Mouse (Mus musculus) lung, postnatal 0 days (tissue): Measurements from ENCODE around the gene Zfp609. TPM values are rescaled to one million over a fixed set of nuclear protein-coding genes. Genes with fewer than 3 reads are reported as not detected.

ENCODE experiments used
- ATAC-seq: fragments of 200-750 bp; cut with Nextera tagmentation; 2 replicates; pipeline ENCODE4 v1.8.0; 2017; ENCODE audit warnings: moderate library complexity
- DNase-seq: peaks from one replicate; pipeline ENCODE4 v3.0.0-alpha.2; 2016; ENCODE audit warnings: low spot score
- H3K27ac ChIP-seq: fragments of 300-500 bp; sonication (generic); 2 replicates; pipeline ENCODE4 v1.5.1; 2014; ENCODE audit warnings: antibody characterized with exemption, mild to moderate bottlenecking, low read length, mixed read lengths
- H3K27me3 ChIP-seq: fragments of 300-500 bp; sonication (generic); replicated peaks from 2 replicates; pipeline ENCODE4 v1.6.1; 2014; ENCODE audit warnings: low read length, mixed read lengths; ENCODE audit not compliant: insufficient read depth
- H3K36me3 ChIP-seq: fragments of 300-500 bp; sonication (generic); 2 replicates; pipeline ENCODE4 v1.6.1; 2014; ENCODE audit warnings: low read length, mixed read lengths; ENCODE audit not compliant: insufficient read depth
- H3K4me1 ChIP-seq: fragments of 300-500 bp; sonication (generic); 2 replicates; pipeline ENCODE4 v1.6.1; 2014; ENCODE audit warnings: antibody characterized with exemption, low read depth, low read length, mixed read lengths; ENCODE audit not compliant: insufficient read depth
- H3K4me2 ChIP-seq: fragments of 300-500 bp; sonication (generic); replicated peaks from 2 replicates; pipeline ENCODE4 v1.6.1; 2014; ENCODE audit warnings: low read depth, mild to moderate bottlenecking, low read length, moderate library complexity, mixed read lengths
- H3K4me3 ChIP-seq: fragments of 300-500 bp; sonication (generic); 2 replicates; pipeline ENCODE4 v1.5.1; 2014; ENCODE audit warnings: low read depth, low read length
- H3K9ac ChIP-seq: fragments of 300-500 bp; sonication (generic); replicated peaks from 2 replicates; pipeline ENCODE4 v1.6.1; 2014; ENCODE audit warnings: low read depth, mild to moderate bottlenecking
- H3K9me3 ChIP-seq: fragments of 300-500 bp; sonication (generic); 2 replicates; pipeline ENCODE4 v1.6.1; 2016; ENCODE audit warnings: low read length, mixed read lengths
- CTCF ChIP-seq: IDR thresholded peaks from 2 replicates; pipeline ENCODE4 v1.5.1; 2016; ENCODE audit warnings: antibody characterized with exemption, mild to moderate bottlenecking
- EP300 ChIP-seq: IDR thresholded peaks from 2 replicates; pipeline ENCODE4 v1.6.1; 2016; ENCODE audit warnings: antibody characterized with exemption, mild to moderate bottlenecking, control low read depth
- WGBS: fragments of 180-500 bp; shearing (Covaris S2); extraction: QIAGEN DNeasy Blood & Tissue Kit; methylation state at CpG from one replicate; pipeline ENCODE4 v1.1.7; 2014; 5-methylcytosine and 5-hydroxymethylcytosine counted together
- polyA plus RNA-seq: library from polyadenylated mRNA; unstranded; fragments of >200 nt; fragmentation: Nextera tagmentation; extraction: Ambion mirVana; gene quantifications from 2 replicates; pipeline ENCODE4 v1.2.1, GENCODE M21; 2015

Gene Zfp609
- polyA plus RNA-seq, 1 experiment from 2014 or later, result 5.0 TPM

GRCm38 (mm10) chr9:65680938-65681633, 146.3 kb downstream of the Zfp609 start:
- Histone ChIP-seq H3K27me3 (no peaks in the 10 kb centered on the region), H3K36me3 (no peaks in the 10 kb centered on the region), H3K9me3 (no peaks in the 10 kb centered on the region), H3K27ac (peak overlapping the region; percentile 87), H3K4me3 (no peak overlapping the region), H3K4me2 (peak overlapping the region; percentile 6; the same call in 1 of the 2 replicates), H3K9ac (0 out of 2 replicates have a peak overlapping the region, but pooled peaks have one; percentile 9), H3K4me1 (peaks cover 37% of the 10 kb centered on the region)
- DNase-seq (peak; percentile 94), ATAC-seq (peak; percentile 30)
- WGBS, result 40% methylated on average over 4 of the region's 4 CpGs
- TF ChIP-seq EP300 (peak; percentile 61), CTCF (no peak)

DNA sequence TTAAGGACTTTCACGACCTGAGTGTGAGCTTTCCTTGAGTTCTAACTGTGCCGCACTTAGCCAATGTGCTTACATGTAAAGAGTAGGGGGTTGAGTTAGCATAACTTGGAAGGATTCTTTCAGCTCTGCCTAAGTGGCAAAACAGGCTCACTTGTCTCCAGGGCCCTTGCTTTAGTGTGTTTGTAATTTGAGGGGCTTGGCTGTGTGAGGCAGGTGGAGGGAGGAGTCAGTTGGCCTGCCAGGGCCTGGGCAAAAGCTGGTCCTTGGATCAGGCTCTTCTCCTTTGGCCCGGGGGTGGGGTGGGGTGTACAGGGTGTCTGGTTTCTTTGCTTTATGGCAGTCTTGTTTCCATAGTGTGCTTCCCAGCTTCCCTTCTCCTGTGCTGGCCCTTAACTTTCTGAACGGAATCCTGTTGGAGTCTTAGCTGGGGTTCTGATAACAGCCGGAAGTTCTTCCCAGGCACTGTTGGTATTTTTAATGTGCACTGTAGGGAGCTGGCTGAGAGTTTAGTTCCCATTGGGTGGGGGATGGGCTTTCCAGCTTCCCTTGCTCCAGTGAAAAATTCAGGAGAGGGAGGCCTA, 148.1 kb downstream of the Zfp609 start:
- Histone ChIP-seq H3K9ac (peak overlapping the region; percentile 37), H3K4me3 (peak overlapping the region; percentile 65), H3K27me3 (no peaks in the 10 kb centered on the region), H3K4me2 (peak overlapping the region; percentile 82), H3K9me3 (no peaks in the 10 kb centered on the region), H3K27ac (peak overlapping the region; percentile 87), H3K4me1 (peaks cover 39% of the 10 kb centered on the region), H3K36me3 (no peaks in the 10 kb centered on the region)
- WGBS, result 11% methylated on average over 5 of the region's 5 CpGs
- TF ChIP-seq CTCF (no peak), EP300 (peak; percentile 29; the same call in 1 of the 2 replicates)
- ATAC-seq (peak; percentile 70), DNase-seq (peak; percentile 94)

DNA sequence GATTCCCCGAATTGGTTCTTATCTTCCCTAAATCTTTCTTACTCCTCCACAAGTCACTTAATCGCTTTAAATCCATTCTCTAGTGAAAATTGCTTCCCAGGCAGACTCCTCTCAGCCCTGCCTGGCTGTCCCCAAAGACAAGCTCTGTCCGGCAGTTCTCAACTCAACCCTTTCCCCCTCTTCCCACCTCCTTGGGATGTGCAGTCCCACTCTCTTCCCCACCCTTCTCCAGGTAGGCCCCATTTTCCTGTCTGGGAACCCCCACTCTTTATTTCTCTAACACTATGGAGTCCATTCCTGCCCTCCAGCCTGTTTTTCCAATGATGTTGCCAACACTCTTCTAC, 150.3 kb downstream of the Zfp609 start:
- peak overlapping the region; percentile 82 for H3K4me2 ChIP-seq
- ATAC-seq (no peak), DNase-seq (peak; percentile 23)
- TF ChIP-seq EP300, result no peak
- no peak for TF ChIP-seq CTCF
- peak overlapping the region; percentile 87 for H3K27ac ChIP-seq
- WGBS, result 3% methylated on average over 3 of the region's 3 CpGs
- H3K4me3 ChIP-seq, result peak overlapping the region; percentile 65
- H3K9me3 ChIP-seq, result no peaks in the 10 kb centered on the region
- peaks cover 43% of the 10 kb centered on the region; the same call in 1 of the 2 replicates for H3K4me1 ChIP-seq
- no peaks in the 10 kb centered on the region for H3K36me3 ChIP-seq
- H3K27me3 ChIP-seq, result no peaks in the 10 kb centered on the region
- H3K9ac ChIP-seq, result peak overlapping the region; percentile 69

DNA sequence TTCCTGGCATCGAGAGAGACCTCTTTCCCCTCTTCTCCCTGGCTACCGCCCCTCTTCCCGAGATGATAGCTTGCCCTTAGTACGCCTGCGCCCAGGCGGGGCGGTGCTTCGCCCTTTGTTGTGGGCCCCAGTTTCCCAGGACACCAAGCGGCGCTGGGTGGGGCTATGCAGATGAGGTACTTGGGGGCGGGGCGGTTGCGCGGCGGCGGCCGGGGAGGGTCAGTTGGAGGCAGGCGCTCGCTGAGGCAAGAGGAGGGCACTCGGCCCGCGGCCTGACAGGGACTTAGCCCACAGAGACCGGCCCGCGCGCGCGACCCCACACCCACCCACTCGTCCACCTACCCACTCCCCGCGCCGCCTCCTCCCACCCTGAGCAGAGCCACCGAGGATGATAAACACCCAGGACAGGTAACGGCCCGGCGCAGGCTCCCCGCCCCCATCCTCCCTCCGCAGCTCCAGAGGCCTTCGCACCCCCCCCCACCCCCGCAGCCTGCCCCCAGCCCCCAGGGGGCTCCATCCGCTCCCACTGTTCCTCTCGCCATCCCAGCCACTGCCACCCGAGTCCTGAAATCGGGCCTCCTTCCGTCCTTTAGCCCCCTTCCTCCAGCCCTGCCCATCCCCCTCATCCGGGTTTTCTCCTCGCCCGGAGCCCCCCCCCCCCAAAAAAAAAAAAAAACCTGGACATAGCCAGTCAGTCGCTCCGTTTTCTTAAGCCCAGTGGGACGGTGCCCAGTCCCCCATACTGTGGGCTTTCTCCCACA, 150.8 kb downstream of the Zfp609 start:
- H3K27ac ChIP-seq, result peak overlapping the region; percentile 87
- peaks cover 41% of the 10 kb centered on the region; the same call in 1 of the 2 replicates for H3K4me1 ChIP-seq
- peak overlapping the region; percentile 82 for H3K4me2 ChIP-seq
- H3K27me3 ChIP-seq, result no peaks in the 10 kb centered on the region
- H3K9me3 ChIP-seq, result no peaks in the 10 kb centered on the region
- H3K9ac ChIP-seq, result peak overlapping the region; percentile 69
- H3K4me3 ChIP-seq, result peak overlapping the region; percentile 65
- H3K36me3 ChIP-seq, result no peaks in the 10 kb centered on the region
- 0% methylated on average over 26 of the region's 51 CpGs for WGBS
- peak; percentile 89 for ATAC-seq
- peak; percentile 98 for DNase-seq
- no peak for TF ChIP-seq EP300
- no peak; the same call in 1 of the 2 replicates for TF ChIP-seq CTCF

- Histone ChIP-seq H3K4me2 (peak overlapping the region; percentile 82), H3K4me1 (peaks cover 36% of the 10 kb centered on the region; the same call in 1 of the 2 replicates), H3K27me3 (no peaks in the 10 kb centered on the region), H3K9ac (no peak overlapping the region), H3K9me3 (no peaks in the 10 kb centered on the region), H3K36me3 (no peaks in the 10 kb centered on the region), H3K27ac (peak overlapping the region; percentile 70), H3K4me3 (peak overlapping the region; percentile 65)
- peak; percentile 62 for DNase-seq
- 31% methylated on average over 8 of the region's 8 CpGs for WGBS
- TF ChIP-seq CTCF (no peak), EP300 (no peak; the same call in 1 of the 2 replicates)
- ATAC-seq, result peak; percentile 9; the same call in 1 of the 2 replicates
These were observed 151.7 kb downstream of the Zfp609 start for GRCm38 (mm10) chr9:65675461-65676357.
